ENCODE assay signal across 10 mouse cellular contexts in the genomic region with DNA sequence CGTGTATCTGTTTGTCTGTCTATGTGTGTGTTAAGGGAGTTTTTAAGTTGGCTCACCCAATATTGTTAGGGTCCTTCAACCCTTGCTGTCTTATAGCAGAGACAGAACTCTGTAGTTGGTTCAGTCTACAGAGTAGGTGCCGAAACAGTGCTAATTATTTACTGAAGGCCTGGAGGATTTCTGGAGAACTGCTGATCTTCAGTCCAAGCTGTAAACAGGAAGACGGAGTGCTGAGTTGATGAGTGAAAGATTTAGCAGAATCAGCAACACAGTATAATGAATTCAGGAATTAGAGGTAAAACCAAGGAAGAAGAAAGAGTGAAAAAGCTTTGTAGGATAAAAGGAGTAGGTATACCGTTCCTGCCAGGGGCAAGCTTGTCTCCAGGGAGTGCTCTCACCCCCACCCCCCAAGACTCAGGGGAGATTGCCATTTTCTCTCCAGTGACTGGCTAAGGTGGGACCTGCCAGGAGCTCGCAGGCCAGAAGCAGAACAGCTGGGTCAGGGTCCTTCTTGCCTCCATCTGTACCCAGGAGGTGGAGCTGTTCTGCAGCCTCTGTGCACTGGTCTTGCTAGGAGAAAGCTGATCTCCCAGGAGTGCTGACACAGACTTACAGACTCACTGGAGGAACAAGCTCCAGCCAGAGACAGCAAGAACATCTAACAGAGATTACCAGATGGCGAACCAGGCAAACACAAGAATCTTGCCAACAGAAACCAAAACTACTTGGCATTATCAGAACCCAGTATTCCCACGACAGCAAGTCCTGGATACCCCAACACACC. TPM values are rescaled to one million over a fixed set of nuclear protein-coding genes. Genes with fewer than 3 reads are reported as not detected.
DNase-seq lines count a peak whose midpoint lies in the region; ATAC-seq and TF ChIP-seq lines count a peak whose summit lies in the region.
"Had no signal": no experiment of that assay in that cellular context is flagged by ENCODE, and none has a peak within 500 bp of the region (broad histone marks: within the 10 kb centered on the region; RNA-seq: fewer than 3 reads in every experiment).

No protein-coding gene starts in this region.

- no peaks in the 10 kb centered on the region for H3K4me1 ChIP-seq in heart, embryonic 12.5 days (replicated peaks)
- no peaks in the 10 kb centered on the region for H3K4me1 ChIP-seq in kidney, postnatal 0 days (replicated peaks; ENCODE audit: insufficient read depth, low read length)
- H3K4me1 ChIP-seq in hindbrain, embryonic 16.5 days (ENCODE audit: control insufficient read depth, insufficient read depth, low read depth, low read length), result no peaks in the 10 kb centered on the region
- H3K4me1 ChIP-seq: liver, embryonic 15.5 days had no signal

- H3K9me3 ChIP-seq in heart, embryonic 12.5 days (replicated peaks), result no peaks in the 10 kb centered on the region
- H3K9me3 ChIP-seq in kidney, postnatal 0 days (replicated peaks; ENCODE audit: low read length), result no peaks in the 10 kb centered on the region
- no peaks in the 10 kb centered on the region for H3K9me3 ChIP-seq in hindbrain, embryonic 16.5 days (ENCODE audit: control insufficient read depth, low read length)
- H3K9me3 ChIP-seq: G1E; liver, embryonic 15.5 days had no signal

- peak; percentile 26 to 57 for DNase-seq in heart, adult 18-20 months
- DNase-seq in urinary bladder, postnatal 14 days (ENCODE audit: low spot score), result peak; percentile 4
- DNase-seq in urinary bladder, postnatal 36 days (ENCODE audit: low spot score in 2 of 2), result no peak
- DNase-seq in kidney, postnatal 0 days (ENCODE audit: low spot score), result peak; percentile 54
- peak; percentile 7 for DNase-seq in right cerebral cortex, postnatal 14 days

- no peaks in the 10 kb centered on the region for H3K27me3 ChIP-seq in heart, embryonic 12.5 days (replicated peaks)
- H3K27me3 ChIP-seq in kidney, postnatal 0 days (ENCODE audit: insufficient read depth, low read length), result no peaks in the 10 kb centered on the region
- H3K27me3 ChIP-seq in hindbrain, embryonic 16.5 days (replicated peaks; ENCODE audit: control insufficient read depth, insufficient read depth, low read length), result no peaks in the 10 kb centered on the region
- H3K27me3 ChIP-seq: liver, embryonic 15.5 days had no signal

- 48% methylated on average over 7 of the region's 7 CpGs for WGBS in heart, embryonic 12.5 days
- 53% methylated on average over 7 of the region's 7 CpGs for WGBS in kidney, postnatal 0 days
- 69% methylated on average over 7 of the region's 7 CpGs for WGBS in hindbrain, embryonic 16.5 days

- H3K27ac ChIP-seq in heart, embryonic 12.5 days (ENCODE audit: poor library complexity, severe bottlenecking), result no peak overlapping the region
- no peak overlapping the region for H3K27ac ChIP-seq in kidney, postnatal 0 days
- no peak overlapping the region for H3K27ac ChIP-seq in hindbrain, embryonic 16.5 days (ENCODE audit: low read depth, low read length)
- H3K27ac ChIP-seq: liver, embryonic 15.5 days had no signal

- no peak overlapping the region for H3K9ac ChIP-seq in heart, embryonic 12.5 days
- H3K9ac ChIP-seq in kidney, postnatal 0 days (ENCODE audit: low read depth, low read length), result no peak overlapping the region
- H3K9ac ChIP-seq in hindbrain, embryonic 16.5 days (ENCODE audit: low read depth, low read length), result no peak overlapping the region
- H3K9ac ChIP-seq: liver, embryonic 15.5 days had no signal

- ATAC-seq in heart, embryonic 12.5 days (ENCODE audit: insufficient number of reproducible peaks, low FRiP score), result no peak
- ATAC-seq in kidney, postnatal 0 days (replicated peaks; ENCODE audit: low FRiP score, low read depth), result peak; percentile 87
- no peak for ATAC-seq in CD4-positive, CD25-positive, alpha-beta regulatory T cell, adult 4 months
- ATAC-seq in hindbrain, embryonic 16.5 days, result no peak

- H3K4me3 ChIP-seq in heart, embryonic 12.5 days, result no peak overlapping the region
- H3K4me3 ChIP-seq in kidney, postnatal 0 days (replicated peaks; ENCODE audit: low read depth, low read length), result no peak overlapping the region
- no peak overlapping the region for H3K4me3 ChIP-seq in hindbrain, embryonic 16.5 days (ENCODE audit: low read length)
- H3K4me3 ChIP-seq: liver, embryonic 15.5 days had no signal

- H3K4me2 ChIP-seq in heart, embryonic 12.5 days, result no peak overlapping the region
- no peak overlapping the region for H3K4me2 ChIP-seq in kidney, postnatal 0 days (ENCODE audit: low read length)
- H3K4me2 ChIP-seq in hindbrain, embryonic 16.5 days (ENCODE audit: low read length), result no peak overlapping the region
- H3K4me2 ChIP-seq: liver, embryonic 15.5 days had no signal

- no peaks in the 10 kb centered on the region for H3K36me3 ChIP-seq in heart, embryonic 12.5 days
- no peaks in the 10 kb centered on the region for H3K36me3 ChIP-seq in kidney, postnatal 0 days (ENCODE audit: insufficient read depth, low read length)
- H3K36me3 ChIP-seq in hindbrain, embryonic 16.5 days (ENCODE audit: control insufficient read depth, insufficient read depth, low read length), result no peaks in the 10 kb centered on the region
- H3K36me3 ChIP-seq: G1E; liver, embryonic 15.5 days had no signal

- peak; percentile 60 for TF ChIP-seq CTCF in kidney, postnatal 0 days (IDR thresholded peaks at IDR 0.05; ENCODE audit: low read depth)

RNA-seq across cellular contexts. Expression of a gene that starts 13.9 kb away (rescaled TPM):
- 1 to 10 TPM; 1.7 to 1.9 TPM for total RNA-seq in heart, adult 18-20 months (2021)
- 0.27 and 1.0 TPM in 2 replicates for polyA plus RNA-seq in heart, embryonic 12.5 days (2016; fragmentation: Nextera tagmentation; extraction: Ambion mirVana)
- 9.7 and 11.8 TPM in 2 replicates for polyA plus RNA-seq in kidney, postnatal 0 days (2015; fragmentation: Nextera tagmentation; extraction: Ambion mirVana)
- not detected for polyA plus RNA-seq in CD4-positive, CD25-positive, alpha-beta regulatory T cell, adult 4 months (2017; shearing (Covaris generic))
- polyA plus RNA-seq in hindbrain, embryonic 16.5 days (2015; fragmentation: Nextera tagmentation; extraction: Ambion mirVana), result 2.2 and 4.3 TPM in 2 replicates
- polyA plus RNA-seq: G1E had no signal

RNA-seq across cellular contexts. Expression of a gene that starts 25.4 kb away (rescaled TPM):
- 1 to 10 TPM; 9.1 to 9.5 TPM for total RNA-seq in heart, adult 18-20 months (2021)
- polyA plus RNA-seq in heart, embryonic 12.5 days (2016; fragmentation: Nextera tagmentation; extraction: Ambion mirVana), result 0.55 and 1.1 TPM in 2 replicates
- 3.5 and 3.6 TPM in 2 replicates for polyA plus RNA-seq in kidney, postnatal 0 days (2015; fragmentation: Nextera tagmentation; extraction: Ambion mirVana)
- polyA plus RNA-seq in CD4-positive, CD25-positive, alpha-beta regulatory T cell, adult 4 months (2017; shearing (Covaris generic)), result 1 to 10 TPM in 1 of 2 experiments, under 1 TPM in 1; 0.84 to 1.8 TPM
- polyA plus RNA-seq in hindbrain, embryonic 16.5 days (2015; fragmentation: Nextera tagmentation; extraction: Ambion mirVana), result 2.1 and 2.5 TPM in 2 replicates
- total RNA-seq: G1E had no signal
- polyA plus RNA-seq: G1E had no signal

RNA-seq across cellular contexts. Expression of a gene that starts 35.6 kb away (rescaled TPM):
- total RNA-seq in heart, adult 18-20 months (2021), result under 1 TPM in 1 of 2 experiments, not detected in 1; 0.12 TPM
- polyA plus RNA-seq in heart, embryonic 12.5 days (2016; fragmentation: Nextera tagmentation; extraction: Ambion mirVana), result not detected in 2 replicates
- polyA plus RNA-seq in kidney, postnatal 0 days (2015; fragmentation: Nextera tagmentation; extraction: Ambion mirVana), result 0.07 and 0.11 TPM in 2 replicates
- not detected for polyA plus RNA-seq in CD4-positive, CD25-positive, alpha-beta regulatory T cell, adult 4 months (2017; shearing (Covaris generic))
- polyA plus RNA-seq in hindbrain, embryonic 16.5 days (2015; fragmentation: Nextera tagmentation; extraction: Ambion mirVana), result not detected in 2 replicates
- polyA plus RNA-seq: G1E; liver, embryonic 15.5 days had no signal

RNA-seq across cellular contexts. Expression of a gene that starts 54.7 kb away (rescaled TPM):
- total RNA-seq in heart, adult 18-20 months (2021), result 1 to 10 TPM in 1 of 2 experiments, under 1 TPM in 1; 0.94 to 1.3 TPM
- not detected in 2 replicates for polyA plus RNA-seq in heart, embryonic 12.5 days (2016; fragmentation: Nextera tagmentation; extraction: Ambion mirVana)
- 0.73 and 1.7 TPM in 2 replicates for polyA plus RNA-seq in kidney, postnatal 0 days (2015; fragmentation: Nextera tagmentation; extraction: Ambion mirVana)
- 10 to 100 TPM; 61.4 to 84.8 TPM for polyA plus RNA-seq in CD4-positive, CD25-positive, alpha-beta regulatory T cell, adult 4 months (2017; shearing (Covaris generic))
- 0.53 TPM in 1 of 2 replicates, not detected in the other for polyA plus RNA-seq in hindbrain, embryonic 16.5 days (2015; fragmentation: Nextera tagmentation; extraction: Ambion mirVana)
- total RNA-seq: G1E had no signal
- polyA plus RNA-seq: G1E had no signal

Comparison
In these comparisons a context has a peak if more than half of its experiments do, and no peak if none do; other contexts are left out.
1. DNase-seq: peak in heart, adult 18-20 months (2 of 2), urinary bladder, postnatal 14 days (single experiment), kidney, postnatal 0 days (single experiment) and right cerebral cortex, postnatal 14 days (single experiment); none in urinary bladder, postnatal 36 days (0 of 2).